8 mouse cellular contexts compared by ENCODE assay signal in the genomic region with DNA sequence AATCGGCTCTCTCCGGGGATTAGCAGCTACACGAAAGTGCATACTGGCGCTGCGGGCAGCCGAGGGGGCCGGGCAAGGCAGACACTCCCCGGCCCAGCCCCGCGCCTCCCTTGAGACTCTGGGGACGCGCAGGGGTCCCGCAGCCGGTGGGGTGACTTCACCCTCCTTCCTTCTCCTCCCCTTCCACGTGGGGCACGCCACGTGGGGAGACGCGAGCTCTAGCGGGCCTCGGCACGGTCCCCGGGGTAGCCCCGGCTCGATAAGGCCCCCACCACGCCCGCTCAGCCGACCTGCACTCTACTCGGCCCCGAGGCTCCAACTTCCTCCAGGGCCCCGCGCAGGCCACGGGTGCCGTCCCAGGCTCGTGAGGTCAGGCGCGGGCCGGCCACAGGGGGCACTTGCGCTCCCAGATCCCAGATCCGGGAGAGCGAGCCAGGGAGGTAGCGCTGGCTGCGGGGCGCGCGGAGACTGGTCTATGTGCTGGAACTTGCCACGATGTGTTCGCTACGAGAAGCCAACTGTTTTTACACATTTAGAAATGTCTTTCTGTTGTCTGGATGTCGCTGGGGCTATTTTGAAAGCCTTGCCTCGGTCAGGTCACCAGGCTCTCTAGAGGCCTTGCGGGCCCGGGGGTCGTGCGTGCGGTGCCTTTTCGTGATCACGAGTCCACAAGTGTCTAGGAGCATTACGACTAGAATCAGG. TPM values are rescaled to one million over a fixed set of nuclear protein-coding genes. Genes with fewer than 3 reads are reported as not detected.
A peak's percentile ranks its signal among the peaks of the same experiment; 100 is the strongest.
DNase-seq lines count a peak whose midpoint lies in the region; ATAC-seq and TF ChIP-seq lines count a peak whose summit lies in the region.

A gene (minus strand): TSS at position 356 of the 702 bp plus-strand sequence.

- peak within 1 kb of the TSS; percentile 88 for H3K4me2 ChIP-seq in forebrain, embryonic 16.5 days (ENCODE audit: low read length)
- H3K4me2 ChIP-seq in liver, embryonic 16.5 days (ENCODE audit: low read depth, low read length): peak within 1 kb of the TSS; percentile 88
- H3K4me2 ChIP-seq in neural tube, embryonic 11.5 days (ENCODE audit: low read depth): peak within 1 kb of the TSS; percentile 98
- H3K4me2 ChIP-seq in stomach, embryonic 16.5 days (ENCODE audit: low read depth, low read length): peak within 1 kb of the TSS; percentile 83

- H3K27ac ChIP-seq in forebrain, embryonic 16.5 days (ENCODE audit: low read length): peak within 1 kb of the TSS; percentile 95
- peak within 1 kb of the TSS; percentile 81 for H3K27ac ChIP-seq in liver, embryonic 16.5 days (ENCODE audit: low read length)
- peak within 1 kb of the TSS; percentile 99 for H3K27ac ChIP-seq in neural tube, embryonic 11.5 days (ENCODE audit: low read depth, low read length)
- peak within 1 kb of the TSS; percentile 100 for H3K27ac ChIP-seq in stomach, embryonic 16.5 days (ENCODE audit: low read length)

- H3K4me1 ChIP-seq in E14TG2a.4 (replicated peaks; ENCODE audit: low read depth, low read length): peaks cover 41% of the 10 kb centered on the region
- H3K4me1 ChIP-seq in forebrain, embryonic 16.5 days (replicated peaks; ENCODE audit: control insufficient read depth, insufficient read depth, low read length): peaks cover 25% of the 10 kb centered on the region
- H3K4me1 ChIP-seq in liver, embryonic 16.5 days (ENCODE audit: control insufficient read depth, low read depth, low read length): peaks cover 8% of the 10 kb centered on the region
- peaks cover 14% of the 10 kb centered on the region for H3K4me1 ChIP-seq in neural tube, embryonic 11.5 days (ENCODE audit: control insufficient read depth, insufficient read depth, low read length)
- peaks cover 9% of the 10 kb centered on the region for H3K4me1 ChIP-seq in stomach, embryonic 16.5 days (ENCODE audit: control insufficient read depth, insufficient read depth, low read length)

- H3K27me3 ChIP-seq in E14TG2a.4 (ENCODE audit: insufficient read depth, low read length): peaks cover 35% of the 10 kb centered on the region
- no peaks in the 10 kb centered on the region for H3K27me3 ChIP-seq in forebrain, embryonic 16.5 days (replicated peaks; ENCODE audit: control insufficient read depth, insufficient read depth, low read length)
- H3K27me3 ChIP-seq in liver, embryonic 16.5 days (ENCODE audit: control insufficient read depth, insufficient read depth, low read depth, low read length): peaks cover 49% of the 10 kb centered on the region
- H3K27me3 ChIP-seq in neural tube, embryonic 11.5 days (ENCODE audit: control insufficient read depth, insufficient read depth, low read length): no peaks in the 10 kb centered on the region
- H3K27me3 ChIP-seq in stomach, embryonic 16.5 days (ENCODE audit: control insufficient read depth, insufficient read depth, low read length): no peaks in the 10 kb centered on the region

- peaks cover 10% of the 10 kb centered on the region; the same call in 1 of the 2 replicates for H3K36me3 ChIP-seq in E14TG2a.4 (ENCODE audit: insufficient read depth, low read length)
- no peaks in the 10 kb centered on the region for H3K36me3 ChIP-seq in forebrain, embryonic 16.5 days (ENCODE audit: control insufficient read depth, insufficient read depth)
- H3K36me3 ChIP-seq in liver, embryonic 16.5 days (ENCODE audit: control insufficient read depth, insufficient read depth): no peaks in the 10 kb centered on the region
- no peaks in the 10 kb centered on the region for H3K36me3 ChIP-seq in neural tube, embryonic 11.5 days (ENCODE audit: control insufficient read depth, insufficient read depth, low read length)
- no peaks in the 10 kb centered on the region for H3K36me3 ChIP-seq in stomach, embryonic 16.5 days (ENCODE audit: control insufficient read depth, insufficient read depth, low read length)

- peak; percentile 90 to 92 for DNase-seq in heart, postnatal 10 days
- peak; percentile 89 to 94 for DNase-seq in kidney, postnatal 4 days
- DNase-seq in neural tube, embryonic 11.5 days (ENCODE audit: low spot score): peak; percentile 85

- TF ChIP-seq CTCF in E14TG2a.4 (conservative IDR thresholded peaks at IDR 0.05; ENCODE audit: low read length): no peak

- peak within 1 kb of the TSS; percentile 96 for H3K4me3 ChIP-seq in E14TG2a.4 (replicated peaks; ENCODE audit: low read length)
- peak within 1 kb of the TSS; percentile 86 for H3K4me3 ChIP-seq in forebrain, embryonic 16.5 days (replicated peaks; ENCODE audit: low read length)
- H3K4me3 ChIP-seq in liver, embryonic 16.5 days (ENCODE audit: low read depth, low read length): peak within 1 kb of the TSS; percentile 69
- peak within 1 kb of the TSS; percentile 95 for H3K4me3 ChIP-seq in neural tube, embryonic 11.5 days (ENCODE audit: low read depth, low read length)
- H3K4me3 ChIP-seq in stomach, embryonic 16.5 days (replicated peaks; ENCODE audit: low read length): peak within 1 kb of the TSS; percentile 69

- intact Hi-C loops in heart, postnatal 10 days (cut with DNase I): loop anchor here (2.0 to 5.0 kb wide), 6 partner anchors 37 to 513 kb away; a partner anchor contains a TSS

- peak within 1 kb of the TSS; percentile 94 for H3K9ac ChIP-seq in forebrain, embryonic 16.5 days (replicated peaks; ENCODE audit: low read depth, low read length)
- peak within 1 kb of the TSS; percentile 50 for H3K9ac ChIP-seq in liver, embryonic 16.5 days (ENCODE audit: low read depth, low read length)
- peak within 1 kb of the TSS; percentile 99 for H3K9ac ChIP-seq in neural tube, embryonic 11.5 days (ENCODE audit: low read length)
- H3K9ac ChIP-seq in stomach, embryonic 16.5 days (ENCODE audit: low read length): peak within 1 kb of the TSS; percentile 98

- peak; percentile 66 for ATAC-seq in cerebellum, adult (ENCODE audit: insufficient number of reproducible peaks, low FRiP score, low TSS enrichment)
- peak; percentile 68 for ATAC-seq in forebrain, embryonic 16.5 days
- peak; percentile 84 for ATAC-seq in liver, embryonic 16.5 days (ENCODE audit: low read depth)
- peak; percentile 60 for ATAC-seq in neural tube, embryonic 11.5 days (ENCODE audit: insufficient read depth, low FRiP score, low TSS enrichment)
- peak; percentile 90 for ATAC-seq in stomach, embryonic 16.5 days (ENCODE audit: insufficient read depth, low FRiP score)

- H3K9me3 ChIP-seq in E14TG2a.4 (ENCODE audit: low read length): peaks cover 9% of the 10 kb centered on the region
- no peaks in the 10 kb centered on the region for H3K9me3 ChIP-seq in forebrain, embryonic 16.5 days (ENCODE audit: control insufficient read depth, low read length)
- H3K9me3 ChIP-seq in liver, embryonic 16.5 days (replicated peaks; ENCODE audit: control insufficient read depth, low read length): no peaks in the 10 kb centered on the region
- no peaks in the 10 kb centered on the region for H3K9me3 ChIP-seq in neural tube, embryonic 11.5 days (ENCODE audit: control insufficient read depth, low read length)
- H3K9me3 ChIP-seq in stomach, embryonic 16.5 days (replicated peaks; ENCODE audit: control insufficient read depth, low read length): no peaks in the 10 kb centered on the region

- under 1% methylated on average over 58 of the region's 59 CpGs for WGBS in forebrain, embryonic 16.5 days
- under 1% methylated on average over 59 of the region's 59 CpGs for WGBS in liver, embryonic 16.5 days (ENCODE audit: insufficient replicate concordance)
- under 1% methylated on average over 59 of the region's 59 CpGs for WGBS in neural tube, embryonic 11.5 days
- WGBS in stomach, embryonic 16.5 days: under 1% methylated on average over 59 of the region's 59 CpGs

RNA-seq across cellular contexts. Expression of the gene that starts here (rescaled TPM):
- 74.6 and 85.2 TPM in 2 replicates for polyA plus RNA-seq in forebrain, embryonic 16.5 days (2015; fragmentation: Nextera tagmentation; extraction: Ambion mirVana)
- total RNA-seq in heart, postnatal 10 days (2021): 10 to 100 TPM; 46.2 to 53.5 TPM
- polyA plus RNA-seq in liver, embryonic 16.5 days (2015; fragmentation: Nextera tagmentation; extraction: Ambion mirVana): 6.6 and 6.8 TPM in 2 replicates
- polyA plus RNA-seq in neural tube, embryonic 11.5 days (2014; fragmentation: Nextera tagmentation; extraction: Ambion mirVana): 153 and 167 TPM in 2 replicates
- 72.6 and 79.3 TPM in 2 replicates for polyA plus RNA-seq in stomach, embryonic 16.5 days (2015; fragmentation: Nextera tagmentation; extraction: Ambion mirVana)

Comparison
In these comparisons a context has a peak if more than half of its experiments do, and no peak if none do; other contexts are left out.
1. Peak in every context shown above with its lines: DNase-seq, ATAC-seq, H3K4me3 ChIP-seq and H3K27ac ChIP-seq.